Mouse (Mus musculus): ENCODE measurements around the gene Gata2. TPM values are rescaled to one million over a fixed set of nuclear protein-coding genes. Genes with fewer than 3 reads are reported as not detected.
A peak's percentile ranks its signal among the peaks of the same experiment; 100 is the strongest.

Gata2 gene
- total RNA-seq, 2 experiments from 2014 or later, result 6.8 to 7.7 TPM

DNA sequence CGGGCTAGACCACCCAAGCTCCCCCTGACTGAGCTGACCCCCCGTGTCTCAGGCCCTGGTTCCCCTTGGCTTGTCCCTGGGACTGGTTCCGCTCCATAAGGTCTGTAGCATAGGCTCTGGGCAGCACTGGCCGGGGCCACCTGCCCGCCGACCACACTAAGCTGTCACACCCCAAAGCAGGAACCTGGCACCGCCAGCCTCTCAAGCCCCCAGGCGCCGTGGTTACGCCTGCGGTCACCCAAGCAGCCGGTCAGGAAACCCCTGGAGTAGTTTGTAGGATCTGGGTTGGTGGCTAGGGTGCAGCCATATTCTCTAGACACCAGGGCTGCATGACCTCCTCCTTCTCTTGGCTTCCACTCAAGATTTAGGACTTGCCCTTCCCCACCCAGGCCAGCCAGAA is 35.5 kb downstream of the Gata2 start:
- H3K4me3 ChIP-seq, result no peak overlapping the region
- no peak for TF ChIP-seq CTCF (conservative IDR thresholded peaks at IDR 0.05)
- no peak overlapping the region for H3K27ac ChIP-seq
- DNase-seq (ENCODE audit: low spot score in 2 of 2), result no peak

- Histone ChIP-seq H3K27ac (no peak overlapping the region), H3K4me3 (no peak overlapping the region)
- no peak for DNase-seq (ENCODE audit: low spot score in 2 of 2)
- TF ChIP-seq CTCF (conservative IDR thresholded peaks at IDR 0.05), result no peak
Measured at GRCm38 (mm10) chr6:88231821-88232220, 38.1 kb downstream of the Gata2 start.

- TF ChIP-seq CTCF (conservative IDR thresholded peaks at IDR 0.05), result no peak
- DNase-seq (ENCODE audit: low spot score in 2 of 2), result no peak
- H3K4me3 ChIP-seq, result no peak overlapping the region
- no peak overlapping the region for H3K27ac ChIP-seq
Measured at GRCm38 (mm10) chr6:88232221-88232620, 38.5 kb downstream of the Gata2 start.

DNA sequence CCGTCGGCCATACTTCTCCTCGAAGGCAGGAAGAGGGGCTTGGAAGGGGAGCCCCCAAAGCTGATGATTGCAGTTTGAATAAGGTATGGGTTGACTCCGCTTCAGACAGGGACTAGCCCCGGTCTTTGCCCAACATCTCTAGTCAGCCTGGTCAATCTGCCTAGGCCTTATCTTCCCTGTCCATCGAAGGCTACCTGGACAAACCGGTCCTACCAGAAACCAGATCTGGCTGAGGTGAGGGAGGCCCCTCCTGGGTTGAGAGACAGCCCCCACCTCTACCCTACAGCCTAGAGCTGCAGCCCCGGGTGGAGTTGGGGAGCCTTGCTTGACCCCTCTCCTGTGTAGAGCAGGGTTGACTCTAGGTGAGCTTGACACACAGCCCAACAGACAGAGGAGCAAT is 40.3 kb downstream of the Gata2 start:
- DNase-seq (ENCODE audit: low spot score in 2 of 2), result no peak
- TF ChIP-seq CTCF (conservative IDR thresholded peaks at IDR 0.05), result no peak
- Histone ChIP-seq H3K4me3 (no peak overlapping the region), H3K27ac (no peak overlapping the region)

DNA sequence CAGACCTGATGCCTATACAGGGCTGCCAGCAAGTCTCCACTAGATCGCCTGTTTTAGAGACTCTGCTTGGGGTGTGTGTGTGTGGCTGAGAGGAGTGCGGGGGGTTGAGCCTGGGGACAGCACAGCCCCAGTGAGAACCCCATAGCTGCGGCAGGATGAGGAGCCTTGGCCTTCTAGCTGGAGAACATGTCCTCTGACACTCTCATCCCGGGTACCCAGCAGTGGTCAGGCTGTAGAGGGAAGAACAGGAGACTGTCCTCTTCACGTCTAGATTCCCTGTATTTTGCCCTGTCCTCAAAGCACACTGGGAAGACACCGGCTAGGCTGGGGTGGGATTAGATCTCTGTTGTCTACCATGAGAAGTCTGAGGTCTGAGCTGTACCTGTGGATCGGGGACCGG is 41.8 kb downstream of the Gata2 start:
- Histone ChIP-seq H3K4me3 (no peak overlapping the region), H3K27ac (no peak overlapping the region)
- no peak for DNase-seq (ENCODE audit: low spot score in 2 of 2)
- TF ChIP-seq CTCF (conservative IDR thresholded peaks at IDR 0.05), result no peak

DNA sequence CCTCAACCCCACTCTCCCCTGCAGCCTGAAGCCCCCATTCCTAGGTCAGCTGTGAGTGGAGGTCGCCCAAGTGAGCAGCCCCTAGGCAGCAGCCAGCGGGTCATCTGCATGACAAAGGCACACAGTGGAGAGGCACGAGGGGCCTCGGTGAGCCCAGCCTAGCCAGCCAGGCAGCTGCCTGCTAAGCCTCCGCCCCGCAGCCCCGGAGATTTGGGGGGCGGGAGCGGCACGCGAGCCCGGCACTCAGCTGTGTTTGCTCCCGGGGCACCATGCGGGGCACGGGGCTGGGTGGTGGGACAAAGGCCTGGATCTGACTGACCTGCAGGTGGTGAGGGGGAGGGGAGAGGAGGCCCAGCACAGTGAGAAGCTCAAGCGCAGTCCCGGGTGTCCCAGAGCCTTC is 42.3 kb downstream of the Gata2 start:
- no peak overlapping the region for H3K27ac ChIP-seq
- TF ChIP-seq CTCF (conservative IDR thresholded peaks at IDR 0.05), result no peak
- DNase-seq (ENCODE audit: low spot score in 2 of 2), result no peak
- no peak overlapping the region for H3K4me3 ChIP-seq

GRCm38 (mm10) chr6:88236513-88236912 is 42.8 kb downstream of the Gata2 start:
- no peak for DNase-seq (ENCODE audit: low spot score in 2 of 2)
- TF ChIP-seq CTCF (conservative IDR thresholded peaks at IDR 0.05), result no peak
- Histone ChIP-seq H3K27ac (no peak overlapping the region), H3K4me3 (no peak overlapping the region)

GRCm38 (mm10) chr6:88242604-88243003 is 48.9 kb downstream of the Gata2 start:
- peak in 1 of 2 experiments; percentile 14 for DNase-seq (ENCODE audit: low spot score in 2 of 2)
- Histone ChIP-seq H3K4me3 (no peak overlapping the region), H3K27ac (no peak overlapping the region)
- peak; percentile 82 for TF ChIP-seq CTCF (conservative IDR thresholded peaks at IDR 0.05)

GRCm38 (mm10) chr6:88249231-88249630 is 55.5 kb downstream of the Gata2 start:
- TF ChIP-seq CTCF (conservative IDR thresholded peaks at IDR 0.05), result no peak
- H3K27ac ChIP-seq, result no peak overlapping the region
- no peak overlapping the region for H3K4me3 ChIP-seq
- DNase-seq (ENCODE audit: low spot score in 2 of 2), result no peak

DNA sequence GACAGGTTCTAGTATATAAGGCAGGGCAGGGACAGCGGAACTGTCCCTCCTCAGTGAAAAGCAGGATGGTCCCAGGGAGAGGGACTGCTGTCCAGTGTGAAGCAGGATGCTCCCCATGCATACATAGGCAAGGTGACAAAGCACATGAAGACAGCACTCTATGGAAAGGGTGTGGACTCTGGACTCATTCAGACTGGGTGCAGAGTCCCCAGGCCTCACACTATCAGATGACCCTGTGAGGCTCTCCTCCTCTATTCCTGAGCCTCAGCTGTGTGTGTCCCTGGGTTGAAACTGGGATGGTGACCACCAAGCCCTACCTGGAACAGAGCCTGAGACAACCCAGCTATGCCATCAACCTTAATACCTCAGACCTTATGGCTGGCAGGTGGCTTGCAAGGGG is 57.7 kb downstream of the Gata2 start:
- TF ChIP-seq CTCF (conservative IDR thresholded peaks at IDR 0.05), result no peak
- no peak for DNase-seq (ENCODE audit: low spot score in 2 of 2)
- Histone ChIP-seq H3K27ac (no peak overlapping the region), H3K4me3 (no peak overlapping the region)

GRCm38 (mm10) chr6:88251798-88252478 is 58.2 kb downstream of the Gata2 start:
- no peak for TF ChIP-seq CTCF (conservative IDR thresholded peaks at IDR 0.05)
- no peak overlapping the region for H3K27ac ChIP-seq
- no peak overlapping the region for H3K4me3 ChIP-seq
- DNase-seq (ENCODE audit: low spot score in 2 of 2), result no peak

GRCm38 (mm10) chr6:88254082-88254481 is 60.4 kb downstream of the Gata2 start:
- H3K4me3 ChIP-seq, result no peak overlapping the region
- DNase-seq (ENCODE audit: low spot score in 2 of 2), result no peak
- TF ChIP-seq CTCF (conservative IDR thresholded peaks at IDR 0.05), result no peak
- no peak overlapping the region for H3K27ac ChIP-seq

DNA sequence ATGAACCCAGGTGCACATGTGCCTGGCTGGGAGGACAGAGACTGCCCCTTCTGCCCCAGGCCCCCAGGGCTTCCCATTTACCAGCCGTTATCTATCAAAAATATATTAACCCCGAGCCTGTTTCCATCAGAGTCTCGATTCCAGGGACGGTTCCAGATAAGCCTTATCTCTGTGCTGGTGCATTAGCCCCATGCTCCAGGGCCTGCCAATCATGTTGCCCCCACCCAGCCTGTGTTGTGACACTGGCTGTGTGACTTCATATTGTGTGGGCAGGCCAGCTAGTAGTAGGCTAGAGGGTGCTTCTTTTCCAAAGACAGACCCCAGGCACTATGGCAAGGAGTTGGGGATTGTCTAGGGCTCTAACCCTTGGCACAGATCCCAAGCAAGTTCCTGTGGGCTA is 61.7 kb downstream of the Gata2 start:
- H3K27ac ChIP-seq, result no peak overlapping the region
- DNase-seq (ENCODE audit: low spot score in 2 of 2), result no peak
- no peak overlapping the region for H3K4me3 ChIP-seq
- no peak for TF ChIP-seq CTCF (conservative IDR thresholded peaks at IDR 0.05)

Other genes starting within 250 kb of the Gata2 start
- 10 to 100 TPM; 65.7 to 68.1 TPM for gene H1fx, start 212.3 kb upstream of the Gata2 start, total RNA-seq (2021)
- gene Rab7, start 148.6 kb upstream of the Gata2 start, total RNA-seq (2021), result 100 to 1,000 TPM; 305 to 332 TPM
- gene Rpn1, start 109.4 kb upstream of the Gata2 start, total RNA-seq (2021), result 100 to 1,000 TPM; 163 to 174 TPM
- not detected for gene Dnajb8, start 28.4 kb downstream of the Gata2 start, total RNA-seq (2021)